Mouse (Mus musculus) myocyte (in vitro differentiated cells): ENCODE results near the gene Acbd4.

Source experiments
- CEBPB ChIP-seq: IDR thresholded peaks from 2 replicates; pipeline ENCODE4 v1.6.1; 2011; ENCODE audit warnings: mild to moderate bottlenecking, moderate library complexity; ENCODE audit not compliant: poor library complexity, insufficient read depth, severe bottlenecking
- E2F4 ChIP-seq: IDR thresholded peaks from one replicate; pipeline ENCODE4 v1.6.1; 2011; ENCODE audit warnings: mild to moderate bottlenecking, control low read depth, moderate library complexity; ENCODE audit not compliant: insufficient read depth
- MAX ChIP-seq: IDR thresholded peaks from one replicate; pipeline ENCODE4 v1.6.1; 2011; ENCODE audit warnings: low read depth, mild to moderate bottlenecking, control low read depth
- MYOD1 ChIP-seq, 3 experiments: IDR thresholded peaks; one replicate each; pipeline ENCODE4 v1.6.1; 2011; ENCODE audit warnings: control low read depth in 2 of 3, low read depth in 2 of 3, mild to moderate bottlenecking in 2 of 3, moderate library complexity in 1 of 3; ENCODE audit not compliant: insufficient read length in 2 of 3, control insufficient read depth in 1 of 3
- MYOG ChIP-seq, 3 experiments: IDR thresholded peaks; one replicate each; pipeline ENCODE4 v1.6.1; 2011; ENCODE audit warnings: control low read depth in 2 of 3, low read depth in 2 of 3, mild to moderate bottlenecking in 2 of 3; ENCODE audit not compliant: insufficient read length in 2 of 3, control insufficient read depth in 1 of 3, insufficient read depth in 1 of 3
- POLR2A ChIP-seq: IDR thresholded peaks from one replicate; pipeline ENCODE4 v1.6.1; 2011; ENCODE audit warnings: low read depth, mild to moderate bottlenecking, control low read depth, moderate library complexity; ENCODE audit not compliant: insufficient read length
- POLR2AphosphoS2 ChIP-seq: IDR thresholded peaks from one replicate; pipeline ENCODE4 v1.6.1; 2011; ENCODE audit warnings: low read depth, control low read depth; ENCODE audit not compliant: insufficient read length
- REST ChIP-seq: IDR thresholded peaks from one replicate; pipeline ENCODE4 v1.6.1; 2011; ENCODE audit warnings: mild to moderate bottlenecking, control low read depth, moderate library complexity; ENCODE audit not compliant: insufficient read depth, insufficient read length
- SRF ChIP-seq: IDR thresholded peaks from one replicate; pipeline ENCODE4 v1.6.1; 2011; ENCODE audit warnings: low read depth; ENCODE audit not compliant: control insufficient read depth, insufficient read length
- TCF12 ChIP-seq: IDR thresholded peaks from one replicate; pipeline ENCODE4 v1.6.1; 2011; ENCODE audit warnings: mild to moderate bottlenecking, control low read depth; ENCODE audit not compliant: poor library complexity, insufficient read depth, severe bottlenecking
- TCF3 ChIP-seq: IDR thresholded peaks from one replicate; pipeline ENCODE4 v1.6.1; 2011; ENCODE audit warnings: low read depth, control low read depth; ENCODE audit not compliant: insufficient read length
- USF1 ChIP-seq: IDR thresholded peaks from one replicate; pipeline ENCODE4 v1.6.1; 2011; ENCODE audit warnings: low read depth, mild to moderate bottlenecking, control low read depth, moderate library complexity

DNA sequence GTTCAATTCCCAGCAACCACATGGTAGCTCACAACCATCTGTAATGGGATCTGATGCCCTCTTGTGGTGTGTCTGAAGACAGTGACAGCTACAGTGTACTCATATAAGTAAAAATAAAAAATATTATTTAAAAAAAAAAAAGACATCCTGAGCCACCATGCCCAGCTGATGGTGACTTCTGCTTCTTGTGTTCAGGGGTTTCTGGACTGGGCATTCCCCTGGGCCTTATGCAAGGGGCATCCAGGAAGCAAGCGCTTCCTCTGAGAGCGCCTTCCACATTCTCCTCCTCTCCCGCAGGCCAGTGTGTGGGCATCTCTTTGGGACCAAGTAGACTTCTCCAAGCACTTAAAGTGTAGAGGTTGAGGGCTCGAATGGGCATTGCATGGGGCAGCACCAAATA is 44.9 kb downstream of the Acbd4 start:
- TF ChIP-seq TCF12 (no peak), CEBPB (no peak), MAX (no peak), POLR2AphosphoS2 (no peak), POLR2A (no peak), USF1 (no peak), MYOG (IDR thresholded peaks at IDR 0.05; ENCODE audit: control insufficient read depth in 1 of 3, insufficient read depth in 1 of 3, insufficient read length in 2 of 3, low read depth in 2 of 3) (no peak), TCF3 (no peak), MYOD1 (IDR thresholded peaks at IDR 0.05; ENCODE audit: control insufficient read depth in 1 of 3, insufficient read length in 2 of 3, low read depth in 2 of 3) (no peak), REST (no peak), SRF (no peak), E2F4 (no peak)
